Mouse (Mus musculus) forebrain, postnatal 0 days (tissue): Measurements from ENCODE around the gene Rpl9-ps6. TPM values are rescaled to one million over a fixed set of nuclear protein-coding genes. Genes with fewer than 3 reads are reported as not detected.

Experiments used
- ATAC-seq: fragments of 200-750 bp; cut with Nextera tagmentation; 2 replicates; pipeline ENCODE4 v1.8.0; 2017; ENCODE audit warnings: mild to moderate bottlenecking, moderate library complexity
- DNase-seq: peaks from one replicate; pipeline ENCODE4 v3.0.0-alpha.2; 2015
- H3K27ac ChIP-seq: fragments of 300-500 bp; sonication (generic); 2 replicates; pipeline ENCODE4 v1.5.1; 2014; ENCODE audit warnings: low read depth, mild to moderate bottlenecking, antibody characterized with exemption, low read length, moderate library complexity, mixed read lengths
- H3K27me3 ChIP-seq: fragments of 300-500 bp; sonication (generic); 2 replicates; pipeline ENCODE4 v1.6.1; 2014; ENCODE audit warnings: mild to moderate bottlenecking, low read length, mixed read lengths; ENCODE audit not compliant: insufficient read depth
- H3K36me3 ChIP-seq: fragments of 300-500 bp; sonication (generic); 2 replicates; pipeline ENCODE4 v1.6.1; 2014; ENCODE audit warnings: mild to moderate bottlenecking, moderate library complexity; ENCODE audit not compliant: insufficient read depth
- H3K4me1 ChIP-seq: fragments of 300-500 bp; sonication (generic); 2 replicates; pipeline ENCODE4 v1.6.1; 2014; ENCODE audit warnings: antibody characterized with exemption; ENCODE audit not compliant: insufficient read depth
- H3K4me2 ChIP-seq: fragments of 300-500 bp; sonication (generic); 2 replicates; pipeline ENCODE4 v1.6.1; 2014; ENCODE audit warnings: low read depth, mild to moderate bottlenecking, moderate library complexity
- H3K4me3 ChIP-seq: fragments of 300-500 bp; sonication (generic); 2 replicates; pipeline ENCODE4 v1.5.1; 2014; ENCODE audit warnings: low read depth, low read length, mixed read lengths
- H3K9ac ChIP-seq: fragments of 300-500 bp; sonication (generic); 2 replicates; pipeline ENCODE4 v1.6.1; 2014; ENCODE audit warnings: mild to moderate bottlenecking
- H3K9me3 ChIP-seq: fragments of 300-500 bp; sonication (generic); 2 replicates; pipeline ENCODE4 v1.6.1; 2016; ENCODE audit warnings: low read length
- CTCF ChIP-seq: sonication (generic); IDR thresholded peaks from 2 replicates; pipeline ENCODE4 v1.5.1; 2016; ENCODE audit warnings: antibody characterized with exemption, control low read depth, low read depth
- WGBS: fragments of 180-500 bp; shearing (Covaris S2); extraction: QIAGEN DNeasy Blood & Tissue Kit; methylation state at CpG from one replicate; pipeline ENCODE4 v1.1.7; 2014; 5-methylcytosine and 5-hydroxymethylcytosine counted together
- polyA plus RNA-seq: library from polyadenylated mRNA; unstranded; fragments of >200 nt; fragmentation: Nextera tagmentation; extraction: Ambion mirVana; gene quantifications from 2 replicates; pipeline ENCODE4 v1.2.1, GENCODE M21; 2015
- total RNA-seq: library from RNA; depleted of rRNA; stranded (reverse); fragments of >200 nt; gene quantifications from 2 replicates; pipeline ENCODE4 v1.2.3, GENCODE M21; 2014; rRNA removed

Rpl9-ps6 gene
- total and polyA plus RNA-seq, 2 experiments from 2014 or later: 54.1 to 106 TPM

- H3K4me2 ChIP-seq: no peak overlapping the region
- no peak overlapping the region for H3K9ac ChIP-seq
- no peaks in the 10 kb centered on the region for H3K9me3 ChIP-seq
- H3K36me3 ChIP-seq: no peaks in the 10 kb centered on the region
- DNase-seq: no peak
- no peak for ATAC-seq
- H3K27me3 ChIP-seq: no peaks in the 10 kb centered on the region
- no peak overlapping the region for H3K27ac ChIP-seq
- H3K4me3 ChIP-seq: no peak overlapping the region
- H3K4me1 ChIP-seq: no peaks in the 10 kb centered on the region
- WGBS: 89% methylated on average over 2 of the region's 2 CpGs
- no peak for TF ChIP-seq CTCF
Observed at GRCm38 (mm10) chr19:32439356-32439755, 27.0 kb downstream of the Rpl9-ps6 start.

DNA sequence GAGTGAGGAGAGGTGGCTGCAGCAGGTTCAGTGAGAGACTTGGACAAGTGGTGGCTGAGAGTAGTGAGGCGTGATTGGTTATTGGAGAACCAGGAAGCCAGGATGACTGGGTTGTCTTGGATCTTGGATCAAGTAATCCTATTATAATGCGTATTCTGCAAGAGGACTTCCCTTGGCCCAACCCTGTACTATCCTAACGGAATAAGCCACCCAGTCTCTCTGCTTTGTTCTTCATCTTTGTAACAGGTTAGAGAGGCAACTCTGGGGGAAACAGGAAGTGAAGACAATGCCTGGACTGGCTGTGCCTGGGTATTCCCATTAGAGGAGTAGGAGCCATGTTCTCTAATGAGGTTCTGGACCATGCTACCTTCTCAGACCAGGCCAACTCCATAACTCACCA is 40.5 kb downstream of the Rpl9-ps6 start:
- Histone ChIP-seq H3K9ac (no peak overlapping the region), H3K27ac (no peak overlapping the region), H3K4me3 (no peak overlapping the region), H3K9me3 (no peaks in the 10 kb centered on the region), H3K4me2 (no peak overlapping the region), H3K36me3 (no peaks in the 10 kb centered on the region), H3K27me3 (no peaks in the 10 kb centered on the region), H3K4me1 (no peaks in the 10 kb centered on the region)
- ATAC-seq (no peak), DNase-seq (no peak)
- TF ChIP-seq CTCF: no peak
- WGBS: 92% methylated on average over 3 of the region's 3 CpGs

- Histone ChIP-seq H3K9ac (no peak overlapping the region), H3K27ac (no peak overlapping the region), H3K9me3 (no peaks in the 10 kb centered on the region), H3K4me2 (no peak overlapping the region), H3K36me3 (no peaks in the 10 kb centered on the region), H3K4me1 (no peaks in the 10 kb centered on the region), H3K27me3 (no peaks in the 10 kb centered on the region), H3K4me3 (no peak overlapping the region)
- 83% methylated on average over 3 of the region's 3 CpGs for WGBS
- ATAC-seq (no peak), DNase-seq (no peak)
- no peak for TF ChIP-seq CTCF
Observed at GRCm38 (mm10) chr19:32424706-32425105, 41.7 kb downstream of the Rpl9-ps6 start.

DNA sequence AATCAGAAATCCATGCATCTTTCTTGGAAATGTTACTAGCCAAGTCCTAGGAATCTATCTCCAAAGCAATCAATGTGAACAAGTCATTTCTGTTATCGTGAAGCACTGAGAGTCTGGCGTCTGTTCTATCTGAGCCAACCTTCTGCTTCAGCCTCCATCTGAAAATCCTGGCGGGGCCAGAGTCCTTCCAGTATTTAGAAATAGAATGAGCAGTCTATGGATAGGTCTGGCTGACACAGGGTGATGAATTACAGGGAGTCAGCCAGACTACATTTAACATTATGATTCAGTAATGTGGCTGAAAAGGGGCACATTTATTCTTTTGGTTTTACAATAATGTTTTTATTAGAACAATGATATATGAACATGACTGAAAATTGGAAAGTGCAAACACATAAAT is 47.3 kb downstream of the Rpl9-ps6 start:
- no peaks in the 10 kb centered on the region for H3K27me3 ChIP-seq
- ATAC-seq (peak; percentile 76), DNase-seq (peak; percentile 32)
- H3K9me3 ChIP-seq: no peaks in the 10 kb centered on the region
- no peak for TF ChIP-seq CTCF
- H3K4me1 ChIP-seq: no peaks in the 10 kb centered on the region
- no peaks in the 10 kb centered on the region for H3K36me3 ChIP-seq
- 64% methylated on average over 3 of the region's 3 CpGs for WGBS
- no peak overlapping the region for H3K27ac ChIP-seq
- H3K4me2 ChIP-seq: no peak overlapping the region
- no peak overlapping the region for H3K9ac ChIP-seq
- H3K4me3 ChIP-seq: no peak overlapping the region

DNA sequence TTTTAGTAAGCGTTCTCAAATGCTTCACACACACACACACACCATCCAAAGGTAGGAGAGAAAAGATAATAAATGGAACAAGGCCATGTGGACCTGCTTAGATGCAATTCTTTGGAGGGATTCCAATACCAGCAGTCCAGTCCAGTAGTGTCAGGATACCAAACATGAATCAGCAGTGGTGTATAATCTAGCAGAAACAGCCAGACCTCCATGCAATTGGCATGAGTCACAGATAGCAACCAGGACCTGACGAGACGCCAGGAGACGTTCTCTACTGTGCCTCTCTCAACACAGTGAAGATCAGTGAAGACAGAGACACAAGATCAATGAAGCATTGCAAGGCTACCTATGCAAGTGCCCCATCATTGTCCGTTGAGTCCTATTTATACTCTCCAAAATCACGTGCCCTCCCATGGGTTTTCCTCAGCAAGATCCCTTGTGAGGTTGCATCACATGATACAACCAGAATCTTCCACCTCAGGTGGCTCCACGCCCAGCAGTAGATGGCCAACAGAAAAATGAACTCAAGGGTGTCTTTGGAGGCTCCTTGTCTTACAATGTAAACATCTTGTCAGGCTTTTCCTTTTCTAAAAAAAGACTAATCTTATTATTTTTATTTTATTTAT is 49.6 kb downstream of the Rpl9-ps6 start:
- H3K9me3 ChIP-seq: no peaks in the 10 kb centered on the region
- H3K4me2 ChIP-seq: no peak overlapping the region
- H3K27me3 ChIP-seq: no peaks in the 10 kb centered on the region
- H3K4me3 ChIP-seq: no peak overlapping the region
- H3K27ac ChIP-seq: no peak overlapping the region
- WGBS: 86% methylated on average over 7 of the region's 7 CpGs
- ATAC-seq (no peak), DNase-seq (no peak)
- H3K9ac ChIP-seq: no peak overlapping the region
- no peak for TF ChIP-seq CTCF
- H3K36me3 ChIP-seq: no peaks in the 10 kb centered on the region
- H3K4me1 ChIP-seq: no peaks in the 10 kb centered on the region

Other genes with a start within 250 kb of the Rpl9-ps6 start
- gene Sgms1, start 76.9 kb downstream of the Rpl9-ps6 start, total RNA-seq: 24.3 and 27.2 TPM in 2 replicates
- 8.2 and 17.0 TPM in 2 replicates for gene Sgms1, start 76.9 kb downstream of the Rpl9-ps6 start, polyA plus RNA-seq
- 75.6 and 84.8 TPM in 2 replicates for gene Minpp1, start 19.2 kb upstream of the Rpl9-ps6 start, total RNA-seq
- 52.6 and 58.6 TPM in 2 replicates for gene Minpp1, start 19.2 kb upstream of the Rpl9-ps6 start, polyA plus RNA-seq
- 3.3 and 3.8 TPM in 2 replicates for gene Papss2, start 129.2 kb upstream of the Rpl9-ps6 start, total RNA-seq
- gene Papss2, start 129.2 kb upstream of the Rpl9-ps6 start, polyA plus RNA-seq: 0.86 and 1.2 TPM in 2 replicates